Mouse (Mus musculus) MEL (cell line): Measurements from ENCODE around the gene Adgrf3.

ENCODE experiments used
- EP300 ChIP-seq, 2 experiments: IDR thresholded peaks; 2 replicates each; pipeline ENCODE4 v1.6.1; 2011; ENCODE audit warnings: improper control_type of control experiment in 2 of 2, low read length in 2 of 2, low read depth in 1 of 2, mild to moderate bottlenecking in 1 of 2
- GABPA ChIP-seq: IDR thresholded peaks from 2 replicates; pipeline ENCODE4 v1.6.1; 2012; ENCODE audit warnings: low read depth, mild to moderate bottlenecking, inconsistent platforms, low read length, improper control_type of control experiment, moderate library complexity

GRCm38 (mm10) chr5:30242410-30242809, 36.9 kb upstream of the Adgrf3 start:
- 0 out of 4 replicates have a peak, but pooled peaks of 1 of the 2 experiments have one; percentile 19 for TF ChIP-seq EP300 (IDR thresholded peaks at IDR 0.05; ENCODE audit: low read depth in 1 of 2, low read length in 2 of 2)
- TF ChIP-seq GABPA = no peak
